Mouse (Mus musculus): Measurements from ENCODE around the gene Dnal1. TPM values are rescaled to one million over a fixed set of nuclear protein-coding genes. Genes with fewer than 3 reads are reported as not detected.

Dnal1 gene
- polyA plus RNA-seq, 1 experiment from 2014 or later = 7.5 TPM

DNA sequence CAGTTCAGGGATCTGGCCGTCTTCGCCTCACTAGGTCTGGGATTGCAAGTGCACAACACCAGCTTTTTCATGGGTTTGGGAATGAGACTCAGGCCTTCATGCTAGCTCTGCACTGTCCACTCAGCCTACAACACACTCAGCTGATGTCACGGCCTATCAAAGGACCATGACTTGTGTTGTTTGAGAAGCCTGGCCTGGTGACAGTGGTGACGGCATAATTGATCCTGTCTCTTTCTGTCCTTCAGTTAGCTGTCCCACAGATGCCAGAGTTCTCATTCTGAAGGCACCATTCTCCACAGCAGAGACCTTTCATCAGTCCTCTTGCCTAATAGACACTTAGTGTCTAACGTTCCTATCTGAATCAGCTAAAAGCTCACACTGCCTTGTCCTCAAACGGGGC, 14.4 kb downstream of the Dnal1 start:
- H3K27ac ChIP-seq = no peak overlapping the region
- 88% methylated on average over 6 of the region's 6 CpGs for WGBS
- H3K27me3 ChIP-seq = no peaks in the 10 kb centered on the region
- no peaks in the 10 kb centered on the region for H3K4me1 ChIP-seq
- no peak overlapping the region for H3K9ac ChIP-seq
- H3K4me2 ChIP-seq = no peak overlapping the region
- peaks cover 40% of the 10 kb centered on the region for H3K36me3 ChIP-seq
- H3K4me3 ChIP-seq = no peak overlapping the region
- ATAC-seq (ENCODE audit: insufficient number of reproducible peaks, insufficient read depth, low FRiP score, low TSS enrichment, low read depth) = no peak
- H3K9me3 ChIP-seq = no peaks in the 10 kb centered on the region

- Histone ChIP-seq H3K27ac (no peak overlapping the region), H3K9me3 (no peaks in the 10 kb centered on the region), H3K4me1 (no peaks in the 10 kb centered on the region), H3K27me3 (no peaks in the 10 kb centered on the region), H3K4me3 (no peak overlapping the region), H3K9ac (no peak overlapping the region), H3K4me2 (no peak overlapping the region), H3K36me3 (peaks cover 40% of the 10 kb centered on the region)
- WGBS = 91% methylated on average over 8 of the region's 8 CpGs
- no peak for ATAC-seq (ENCODE audit: insufficient number of reproducible peaks, insufficient read depth, low FRiP score, low TSS enrichment, low read depth)
Observed at GRCm38 (mm10) chr12:84129931-84130330, 15.8 kb downstream of the Dnal1 start.

DNA sequence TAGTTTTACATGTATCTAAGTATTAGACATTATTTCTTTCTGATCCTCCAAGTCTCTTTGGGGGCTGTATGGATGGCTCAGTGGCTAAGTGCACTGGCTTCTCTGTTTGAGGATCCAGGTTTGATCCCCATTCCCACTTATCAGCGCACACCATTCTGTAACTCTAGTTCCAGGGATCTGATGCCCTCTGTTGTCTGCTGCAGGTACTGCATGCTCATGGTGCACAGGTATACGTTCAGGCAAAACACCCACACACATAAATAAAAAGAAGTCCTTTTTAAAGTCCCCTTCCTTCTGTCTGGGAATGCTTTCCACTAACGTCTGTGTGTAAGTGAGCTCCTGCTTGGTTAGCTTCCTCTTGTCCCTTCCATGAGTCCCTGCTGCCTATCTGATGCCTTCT, 18.1 kb downstream of the Dnal1 start:
- no peak overlapping the region for H3K9ac ChIP-seq
- H3K9me3 ChIP-seq = no peaks in the 10 kb centered on the region
- H3K36me3 ChIP-seq = peaks cover 55% of the 10 kb centered on the region
- ATAC-seq (ENCODE audit: insufficient number of reproducible peaks, insufficient read depth, low FRiP score, low TSS enrichment, low read depth) = no peak
- H3K4me3 ChIP-seq = no peak overlapping the region
- no peak overlapping the region for H3K27ac ChIP-seq
- H3K27me3 ChIP-seq = no peaks in the 10 kb centered on the region
- no peak overlapping the region for H3K4me2 ChIP-seq
- H3K4me1 ChIP-seq = no peaks in the 10 kb centered on the region
- 57% methylated on average over 3 of the region's 3 CpGs for WGBS

- no peak for ATAC-seq (ENCODE audit: insufficient number of reproducible peaks, insufficient read depth, low FRiP score, low TSS enrichment, low read depth)
- H3K9ac ChIP-seq = no peak overlapping the region
- H3K4me1 ChIP-seq = no peaks in the 10 kb centered on the region
- no peak overlapping the region for H3K4me3 ChIP-seq
- H3K4me2 ChIP-seq = no peak overlapping the region
- H3K27me3 ChIP-seq = no peaks in the 10 kb centered on the region
- no peaks in the 10 kb centered on the region for H3K9me3 ChIP-seq
- no peak overlapping the region for H3K27ac ChIP-seq
- H3K36me3 ChIP-seq = peaks cover 28% of the 10 kb centered on the region
- WGBS = 90% methylated on average over 7 of the region's 7 CpGs
Observed at GRCm38 (mm10) chr12:84137131-84137530, 23.0 kb downstream of the Dnal1 start.

DNA sequence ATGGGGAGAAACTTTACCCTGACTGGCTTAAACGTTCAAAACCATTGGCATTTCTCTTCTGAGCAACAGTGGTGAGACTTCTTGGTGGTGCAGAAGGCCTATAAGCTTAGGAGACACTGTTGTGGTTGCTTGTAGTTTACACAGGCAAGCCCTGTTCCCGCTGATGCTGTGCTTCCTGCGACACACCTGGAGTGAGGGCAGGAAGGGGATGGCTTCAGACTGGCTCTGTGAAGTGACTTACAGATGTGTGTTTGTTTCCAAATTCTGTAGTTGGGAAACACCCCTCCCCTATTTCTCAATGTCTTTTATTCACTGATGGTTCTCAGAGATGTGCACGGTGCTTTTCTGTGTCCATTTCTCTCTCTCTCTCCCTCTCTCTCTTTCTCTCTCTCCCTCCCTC, 26.0 kb downstream of the Dnal1 start:
- no peaks in the 10 kb centered on the region for H3K27me3 ChIP-seq
- no peak for ATAC-seq (ENCODE audit: insufficient number of reproducible peaks, insufficient read depth, low FRiP score, low TSS enrichment, low read depth)
- H3K27ac ChIP-seq = no peak overlapping the region
- no peak overlapping the region for H3K9ac ChIP-seq
- 72% methylated on average over 4 of the region's 4 CpGs for WGBS
- no peak overlapping the region for H3K4me2 ChIP-seq
- no peak overlapping the region for H3K4me3 ChIP-seq
- H3K4me1 ChIP-seq = no peaks in the 10 kb centered on the region
- H3K9me3 ChIP-seq = no peaks in the 10 kb centered on the region
- peaks cover 35% of the 10 kb centered on the region for H3K36me3 ChIP-seq

- 88% methylated on average over 4 of the region's 4 CpGs for WGBS
Observed at GRCm38 (mm10) chr12:84141271-84141670, 27.1 kb downstream of the Dnal1 start.

GRCm38 (mm10) chr12:84142281-84143050, 28.3 kb downstream of the Dnal1 start:
- WGBS = 52% methylated on average over 14 of the region's 14 CpGs
- no peak for ATAC-seq (ENCODE audit: insufficient number of reproducible peaks, insufficient read depth, low FRiP score, low TSS enrichment, low read depth)

More at GRCm38 (mm10) chr12:84141271-84141670, 27.1 kb downstream of the Dnal1 start:
- Histone ChIP-seq H3K4me3 (no peak overlapping the region), H3K9me3 (no peaks in the 10 kb centered on the region), H3K36me3 (peaks cover 29% of the 10 kb centered on the region), H3K27ac (no peak overlapping the region), H3K9ac (no peak overlapping the region), H3K4me1 (no peaks in the 10 kb centered on the region), H3K4me2 (no peak overlapping the region), H3K27me3 (no peaks in the 10 kb centered on the region)
- ATAC-seq (ENCODE audit: insufficient number of reproducible peaks, insufficient read depth, low FRiP score, low TSS enrichment, low read depth) = no peak

DNA sequence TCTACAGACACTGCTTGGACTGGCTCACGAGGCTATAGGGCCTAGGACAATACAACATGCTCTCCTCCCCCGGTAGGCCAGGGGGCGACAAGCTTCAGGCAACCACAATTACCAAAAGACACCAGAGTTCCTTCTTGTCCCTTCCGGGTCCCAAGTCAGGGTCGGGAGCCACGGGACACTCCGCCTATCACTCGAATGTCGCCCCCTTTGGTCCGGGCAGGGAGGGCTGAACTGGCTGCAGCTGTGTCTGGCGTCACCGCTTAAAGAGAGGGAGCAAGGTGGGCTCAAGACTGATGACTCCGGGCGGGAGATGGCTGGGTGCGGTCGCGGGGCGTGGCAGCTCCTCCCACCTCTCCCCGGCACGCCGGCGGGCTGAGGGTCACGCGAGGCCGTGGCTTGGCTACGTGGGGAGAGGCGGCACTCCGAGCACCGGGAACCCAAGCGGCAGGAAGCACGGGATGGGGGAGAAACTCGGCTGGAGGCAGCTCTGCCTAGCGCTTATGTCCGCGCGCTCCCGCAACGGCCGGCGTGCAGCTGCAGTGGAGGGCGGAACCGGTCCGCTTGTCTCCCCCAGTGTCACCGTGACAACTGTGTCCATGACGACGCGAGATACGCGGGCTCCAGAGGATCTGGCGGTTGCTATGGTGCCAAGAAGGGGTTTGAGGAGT, 33.9 kb downstream of the Dnal1 start, which contains the start of gene Pnma1:
Gene Pnma1 (minus strand): TSS at position 536 of the 668 bp plus-strand sequence.
- Histone ChIP-seq H3K4me1 (peaks cover 25% of the 10 kb centered on the region), H3K4me2 (peak within 1 kb of the TSS; percentile 95), H3K36me3 (peaks cover 29% of the 10 kb centered on the region), H3K27ac (no peak within 1 kb of the TSS), H3K27me3 (no peaks in the 10 kb centered on the region), H3K9me3 (no peaks in the 10 kb centered on the region), H3K4me3 (peak within 1 kb of the TSS; percentile 54), H3K9ac (peak within 1 kb of the TSS; percentile 72)
- peak; percentile 54; the same call in 1 of the 2 replicates for ATAC-seq (ENCODE audit: insufficient number of reproducible peaks, insufficient read depth, low FRiP score, low TSS enrichment, low read depth)
- under 1% methylated on average over 50 of the region's 50 CpGs for WGBS

More at GRCm38 (mm10) chr12:84142281-84143050, 28.3 kb downstream of the Dnal1 start:
- Histone ChIP-seq H3K4me1 (no peaks in the 10 kb centered on the region), H3K36me3 (peaks cover 18% of the 10 kb centered on the region), H3K4me3 (no peak overlapping the region), H3K4me2 (no peak overlapping the region), H3K27me3 (no peaks in the 10 kb centered on the region), H3K27ac (no peak overlapping the region), H3K9me3 (no peaks in the 10 kb centered on the region), H3K9ac (no peak overlapping the region)

DNA sequence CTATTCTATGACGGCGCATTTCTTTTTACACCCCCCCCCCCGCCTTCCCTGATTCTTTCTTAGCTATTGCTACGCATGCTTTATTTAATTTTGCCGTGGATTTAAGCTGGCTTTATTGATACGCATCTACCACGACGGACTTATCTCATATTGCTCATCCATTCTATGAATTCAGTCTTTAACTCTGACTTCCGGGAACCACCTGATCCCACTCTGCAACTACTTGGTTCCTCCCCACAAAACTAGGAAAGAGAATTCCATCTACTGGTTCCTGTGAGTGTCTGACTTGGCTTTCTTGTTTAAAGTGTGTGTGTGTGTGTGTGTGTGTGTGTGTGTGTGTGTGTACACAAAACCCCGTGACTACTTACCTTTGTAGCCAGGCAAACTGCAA, 34.5 kb downstream of the Dnal1 start:
- H3K4me2 ChIP-seq = peak overlapping the region; percentile 95
- 14% methylated on average over 10 of the region's 10 CpGs for WGBS
- H3K9ac ChIP-seq = peak overlapping the region; percentile 72
- H3K9me3 ChIP-seq = no peaks in the 10 kb centered on the region
- no peaks in the 10 kb centered on the region for H3K27me3 ChIP-seq
- H3K4me3 ChIP-seq = peak overlapping the region; percentile 54
- H3K36me3 ChIP-seq = peaks cover 32% of the 10 kb centered on the region
- H3K4me1 ChIP-seq = peaks cover 25% of the 10 kb centered on the region
- no peak for ATAC-seq (ENCODE audit: insufficient number of reproducible peaks, insufficient read depth, low FRiP score, low TSS enrichment, low read depth)
- H3K27ac ChIP-seq = no peak overlapping the region

GRCm38 (mm10) chr12:84149971-84150370, 35.8 kb downstream of the Dnal1 start:
- ATAC-seq (ENCODE audit: insufficient number of reproducible peaks, insufficient read depth, low FRiP score, low TSS enrichment, low read depth) = no peak
- WGBS = 85% methylated on average over 15 of the region's 15 CpGs
- Histone ChIP-seq H3K27ac (no peak overlapping the region), H3K9ac (0 out of 2 replicates have a peak overlapping the region, but pooled peaks have one; percentile 1), H3K4me2 (no peak overlapping the region), H3K27me3 (no peaks in the 10 kb centered on the region), H3K36me3 (peaks cover 39% of the 10 kb centered on the region), H3K4me1 (peaks cover 25% of the 10 kb centered on the region), H3K4me3 (no peak overlapping the region), H3K9me3 (no peaks in the 10 kb centered on the region)

DNA sequence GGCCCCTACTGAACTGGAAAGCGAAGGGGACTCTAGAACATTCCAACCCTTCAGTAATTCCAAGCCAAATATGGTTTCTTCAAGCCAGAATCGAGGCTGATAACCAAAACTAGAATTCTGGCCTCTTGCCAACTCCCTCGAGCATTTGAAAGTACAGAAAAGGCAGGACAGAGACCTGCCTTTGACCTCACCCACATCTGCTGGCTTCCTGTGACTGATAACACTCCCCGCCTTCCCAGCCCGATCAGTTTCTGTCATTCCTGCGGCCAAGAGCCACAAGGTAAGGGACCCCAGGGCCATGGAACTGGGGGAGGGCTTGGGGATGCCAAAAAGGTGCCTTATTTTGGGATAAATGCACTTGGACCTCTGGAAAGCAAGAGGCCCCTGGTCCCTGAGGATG, 36.8 kb downstream of the Dnal1 start:
- H3K36me3 ChIP-seq = peaks cover 46% of the 10 kb centered on the region
- ATAC-seq (ENCODE audit: insufficient number of reproducible peaks, insufficient read depth, low FRiP score, low TSS enrichment, low read depth) = no peak

DNA sequence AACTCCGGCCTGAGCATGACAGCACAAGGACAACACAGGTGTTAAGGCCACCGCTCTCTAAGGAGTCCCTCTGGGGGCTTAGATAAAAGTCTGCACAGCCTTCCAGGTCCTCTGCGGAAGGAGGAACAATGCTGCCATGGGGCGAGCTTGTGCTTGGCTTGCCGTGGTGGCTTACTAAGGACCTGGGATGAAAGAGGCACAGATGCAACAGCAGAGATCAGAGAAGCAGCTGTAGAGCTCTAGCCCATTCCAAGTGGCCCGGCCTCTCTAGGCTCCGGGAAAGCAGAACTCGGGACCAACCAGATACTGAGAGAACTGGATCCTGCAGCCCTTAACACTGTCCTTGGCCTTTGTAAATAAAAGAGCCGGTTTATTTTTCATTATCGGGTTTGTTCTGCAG, 37.7 kb downstream of the Dnal1 start:
- Histone ChIP-seq H3K9me3 (no peaks in the 10 kb centered on the region), H3K27me3 (no peaks in the 10 kb centered on the region), H3K4me2 (no peak overlapping the region), H3K4me1 (peaks cover 25% of the 10 kb centered on the region), H3K9ac (no peak overlapping the region), H3K36me3 (peaks cover 55% of the 10 kb centered on the region), H3K4me3 (no peak overlapping the region), H3K27ac (no peak overlapping the region)
- no peak for ATAC-seq (ENCODE audit: insufficient number of reproducible peaks, insufficient read depth, low FRiP score, low TSS enrichment, low read depth)
- WGBS = 92% methylated on average over 10 of the region's 10 CpGs

More for the DNA sequence above, 36.8 kb downstream of the Dnal1 start:
- Histone ChIP-seq H3K4me2 (no peak overlapping the region), H3K4me1 (peaks cover 25% of the 10 kb centered on the region), H3K27ac (no peak overlapping the region), H3K9ac (no peak overlapping the region), H3K9me3 (no peaks in the 10 kb centered on the region), H3K27me3 (no peaks in the 10 kb centered on the region), H3K4me3 (no peak overlapping the region)
- WGBS = 59% methylated on average over 6 of the region's 6 CpGs

All from embryonic facial prominence, embryonic 13.5 days (tissue).